Mouse (Mus musculus) MEL (cell line): Measurements from ENCODE around the gene Sytl3. TPM values are rescaled to one million over a fixed set of nuclear protein-coding genes. Genes with fewer than 3 reads are reported as not detected.

ENCODE experiments used
- DNase-seq: peaks from one replicate; pipeline ENCODE4 v3.0.0; 2011; ENCODE audit warnings: low read depth, low spot score
- H3K27ac ChIP-seq: 2 replicates; pipeline ENCODE4 v1.5.1; 2012; ENCODE audit warnings: low read depth, mild to moderate bottlenecking, control low read depth, low read length, moderate library complexity; ENCODE audit not compliant: control insufficient read depth
- H3K27me3 ChIP-seq, 2 experiments: fragments of 150-350 bp in 1 of 2; sonication (generic) in 1 of 2; 2 replicates each; pipeline ENCODE4 v1.6.1; 2012; ENCODE audit warnings: low read length in 2 of 2, mild to moderate bottlenecking in 2 of 2, improper control_type of control experiment in 1 of 2, moderate library complexity in 1 of 2; ENCODE audit not compliant: insufficient read depth in 2 of 2, control insufficient read depth in 1 of 2
- H3K36me3 ChIP-seq, 2 experiments: 2 replicates each; pipeline ENCODE4 v1.6.1; 2012 to 2014; ENCODE audit warnings: low read length in 2 of 2, improper control_type of control experiment in 1 of 2, inconsistent platforms in 1 of 2, mild to moderate bottlenecking in 1 of 2; ENCODE audit not compliant: insufficient read depth in 2 of 2, control insufficient read depth in 1 of 2
- H3K4me1 ChIP-seq, 2 experiments: fragments of 150-350 bp in 1 of 2; sonication (generic) in 1 of 2; 2 replicates each; pipeline ENCODE4 v1.6.1; 2012; ENCODE audit warnings: low read length in 2 of 2, improper control_type of control experiment in 1 of 2, mild to moderate bottlenecking in 1 of 2; ENCODE audit not compliant: insufficient read depth in 2 of 2, control insufficient read depth in 1 of 2
- H3K4me3 ChIP-seq, 2 experiments: fragments of 150-350 bp in 1 of 2; sonication (generic) in 1 of 2; 2 replicates each; pipeline ENCODE4 v1.5.1; 2012; ENCODE audit warnings: low read depth in 2 of 2, low read length in 2 of 2, mild to moderate bottlenecking in 2 of 2, moderate library complexity in 2 of 2, control low read depth in 1 of 2, improper control_type of control experiment in 1 of 2; ENCODE audit not compliant: control insufficient read depth in 1 of 2, insufficient read depth in 1 of 2
- H3K79me2 ChIP-seq: 2 replicates; pipeline ENCODE4 v1.6.1; 2012; ENCODE audit warnings: mild to moderate bottlenecking, low read length, moderate library complexity; ENCODE audit not compliant: control insufficient read depth, poor library complexity, insufficient read depth
- H3K9ac ChIP-seq: 2 replicates; pipeline ENCODE4 v1.6.1; 2012; ENCODE audit warnings: low read depth, mild to moderate bottlenecking, control low read depth, low read length, moderate library complexity; ENCODE audit not compliant: control insufficient read depth, poor library complexity, severe bottlenecking
- H3K9me3 ChIP-seq: fragments of 150-350 bp; sonication (generic); replicated peaks from 2 replicates; pipeline ENCODE4 v1.6.1; 2012; ENCODE audit warnings: mild to moderate bottlenecking, low read length, improper control_type of control experiment, moderate library complexity; ENCODE audit not compliant: insufficient read depth
- BHLHE40 ChIP-seq: IDR thresholded peaks from 2 replicates; pipeline ENCODE4 v1.6.1; 2012; ENCODE audit warnings: low read depth, mild to moderate bottlenecking, inconsistent platforms, low read length, improper control_type of control experiment, borderline replicate concordance
- CHD1 ChIP-seq: IDR thresholded peaks from 2 replicates; pipeline ENCODE4 v1.6.1; 2012; ENCODE audit warnings: low read depth, mild to moderate bottlenecking, inconsistent platforms, low read length, improper control_type of control experiment
- E2F4 ChIP-seq: IDR thresholded peaks from 2 replicates; pipeline ENCODE4 v1.6.1; 2011; ENCODE audit warnings: low read depth, low read length, improper control_type of control experiment, borderline replicate concordance
- ELF1 ChIP-seq: IDR thresholded peaks from 2 replicates; pipeline ENCODE4 v1.6.1; 2014; ENCODE audit warnings: low read depth, mild to moderate bottlenecking, inconsistent platforms, low read length, improper control_type of control experiment, moderate library complexity
- ETS1 ChIP-seq: IDR thresholded peaks from 2 replicates; pipeline ENCODE4 v1.6.1; 2012; ENCODE audit warnings: low read depth, mild to moderate bottlenecking, inconsistent platforms, low read length, improper control_type of control experiment, moderate library complexity
- GABPA ChIP-seq: IDR thresholded peaks from 2 replicates; pipeline ENCODE4 v1.6.1; 2012; ENCODE audit warnings: low read depth, mild to moderate bottlenecking, inconsistent platforms, low read length, improper control_type of control experiment, moderate library complexity
- MAX ChIP-seq: IDR thresholded peaks from 2 replicates; pipeline ENCODE4 v1.6.1; 2011; ENCODE audit warnings: low read length, improper control_type of control experiment
- MEF2A ChIP-seq: IDR thresholded peaks from 2 replicates; pipeline ENCODE4 v1.6.1; 2014; ENCODE audit warnings: low read depth, mild to moderate bottlenecking, inconsistent platforms, low read length, improper control_type of control experiment; ENCODE audit not compliant: poor library complexity, insufficient replicate concordance, severe bottlenecking; ENCODE audit errors: extremely low read depth
- MXI1 ChIP-seq: IDR thresholded peaks from 2 replicates; pipeline ENCODE4 v1.6.1; 2011; ENCODE audit warnings: mild to moderate bottlenecking, low read depth, low read length, improper control_type of control experiment
- MYB ChIP-seq: IDR thresholded peaks from 2 replicates; pipeline ENCODE4 v1.6.1; 2011; ENCODE audit warnings: mild to moderate bottlenecking, low read depth, low read length, improper control_type of control experiment
- MYC ChIP-seq: IDR thresholded peaks from 2 replicates; pipeline ENCODE4 v1.6.1; 2011; ENCODE audit warnings: low read depth, mild to moderate bottlenecking, low read length, improper control_type of control experiment, moderate library complexity
- NRF1 ChIP-seq: IDR thresholded peaks from 2 replicates; pipeline ENCODE4 v1.6.1; 2014; ENCODE audit warnings: low read depth, mild to moderate bottlenecking, inconsistent platforms, low read length, improper control_type of control experiment, moderate library complexity; ENCODE audit not compliant: poor library complexity, insufficient read depth, severe bottlenecking
- POLR2AphosphoS2 ChIP-seq: IDR thresholded peaks from 2 replicates; pipeline ENCODE4 v1.6.1; 2011; ENCODE audit warnings: low read length, improper control_type of control experiment
- RAD21 ChIP-seq: IDR thresholded peaks from 2 replicates; pipeline ENCODE4 v1.6.1; 2011; ENCODE audit warnings: mild to moderate bottlenecking, low read depth, low read length, improper control_type of control experiment
- RCOR1 ChIP-seq: IDR thresholded peaks from 2 replicates; pipeline ENCODE4 v1.6.1; 2012; ENCODE audit warnings: low read depth, mild to moderate bottlenecking, inconsistent platforms, low read length, improper control_type of control experiment
- SIN3A ChIP-seq: IDR thresholded peaks from 2 replicates; pipeline ENCODE4 v1.6.1; 2012; ENCODE audit warnings: low read length, improper control_type of control experiment, inconsistent platforms
- SMC3 ChIP-seq: IDR thresholded peaks from 2 replicates; pipeline ENCODE4 v1.6.1; 2011; ENCODE audit warnings: low read depth, low read length, improper control_type of control experiment
- TBP ChIP-seq: IDR thresholded peaks from 2 replicates; pipeline ENCODE4 v1.8.0; 2011; ENCODE audit warnings: low read depth, low read length, improper control_type of control experiment
- TCF12 ChIP-seq: IDR thresholded peaks from 2 replicates; pipeline ENCODE4 v1.6.1; 2014; ENCODE audit warnings: low read depth, mild to moderate bottlenecking, inconsistent platforms, low read length, improper control_type of control experiment, moderate library complexity
- USF1 ChIP-seq: IDR thresholded peaks from 2 replicates; pipeline ENCODE4 v1.6.1; 2014; ENCODE audit warnings: low read depth, mild to moderate bottlenecking, inconsistent platforms, low read length, improper control_type of control experiment, moderate library complexity
- ZC3H11A ChIP-seq: IDR thresholded peaks from 2 replicates; pipeline ENCODE4 v1.6.1; 2012; ENCODE audit warnings: low read depth, mild to moderate bottlenecking, inconsistent platforms, low read length, improper control_type of control experiment
- ZMIZ1 ChIP-seq: IDR thresholded peaks from 2 replicates; pipeline ENCODE4 v1.6.1; 2012; ENCODE audit warnings: low read depth, mild to moderate bottlenecking, inconsistent platforms, low read length, improper control_type of control experiment, moderate library complexity
- polyA plus RNA-seq, 2 experiments: library from polyadenylated mRNA; stranded (reverse) in 1 of 2; unstranded in 1 of 2; fragments of >175 nt in 1 of 2; fragments of >200 nt in 1 of 2; gene quantifications; 2 replicates each; pipeline versions ENCODE4 v1.2.1 to v1.2.4; 2012; ENCODE audit warnings: low replicate concordance in 2 of 2, low read depth in 1 of 2; ENCODE audit not compliant: insufficient read length in 2 of 2, insufficient read depth in 1 of 2, missing spikeins in 1 of 2
- total RNA-seq: library from RNA; depleted of rRNA; stranded (reverse); fragments of 300-350 nt; gene quantifications from 2 replicates; pipeline ENCODE4 v1.2.3, GENCODE M21; 2012

Sytl3 gene
- total and polyA plus RNA-seq, 3 experiments: not detected

GRCm38 (mm10) chr17:6766823-6767222 lies 107.9 kb downstream of the Sytl3 start:
- no peaks in the 10 kb centered on the region for H3K27me3 ChIP-seq
- no peak overlapping the region for H3K9ac ChIP-seq
- H3K9me3 ChIP-seq: no peaks in the 10 kb centered on the region
- H3K36me3 ChIP-seq: peaks cover 0 to 5% of the 10 kb centered on the region in 2 experiments; a peak in 2 of 4 replicates
- peaks cover 20% of the 10 kb centered on the region; the same call in 1 of the 2 replicates for H3K79me2 ChIP-seq
- no peak for DNase-seq
- no peak overlapping the region for H3K4me3 ChIP-seq
- H3K27ac ChIP-seq: no peak overlapping the region
- TF ChIP-seq ELF1: no peak
- TF ChIP-seq ETS1: no peak
- TF ChIP-seq MAX: no peak
- TF ChIP-seq ZC3H11A: no peak
- TF ChIP-seq MYB: no peak
- no peak for TF ChIP-seq MXI1
- TF ChIP-seq TCF12: no peak
- TF ChIP-seq RCOR1: no peak
- no peak for TF ChIP-seq GABPA
- TF ChIP-seq TBP: no peak
- no peak for TF ChIP-seq MEF2A
- TF ChIP-seq RAD21: no peak
- H3K4me1 ChIP-seq: peaks cover 0 to 2% of the 10 kb centered on the region in 2 experiments; a peak in 1 of 4 replicates

GRCm38 (mm10) chr17:6767771-6768170 lies 108.9 kb downstream of the Sytl3 start:
- H3K4me3 ChIP-seq: no peak overlapping the region
- H3K27ac ChIP-seq: no peak overlapping the region
- no peaks in the 10 kb centered on the region for H3K9me3 ChIP-seq
- H3K36me3 ChIP-seq: peaks cover 0 to 4% of the 10 kb centered on the region in 2 experiments; a peak in 1 of 4 replicates
- no peak for DNase-seq
- peaks cover 0 to 2% of the 10 kb centered on the region in 2 experiments; a peak in 1 of 4 replicates for H3K4me1 ChIP-seq
- H3K27me3 ChIP-seq: no peaks in the 10 kb centered on the region
- H3K9ac ChIP-seq: no peak overlapping the region
- TF ChIP-seq NRF1: no peak
- TF ChIP-seq ZMIZ1: no peak
- TF ChIP-seq BHLHE40: no peak
- no peak for TF ChIP-seq SMC3
- TF ChIP-seq POLR2AphosphoS2: no peak
- TF ChIP-seq E2F4: no peak
- TF ChIP-seq USF1: no peak
- TF ChIP-seq MYC: no peak
- no peak for TF ChIP-seq MXI1
- no peak for TF ChIP-seq RAD21
- TF ChIP-seq SIN3A: no peak
- no peak for TF ChIP-seq CHD1
- peaks cover 17% of the 10 kb centered on the region; the same call in 1 of the 2 replicates for H3K79me2 ChIP-seq
